Mouse (Mus musculus) G1E (cell line): ENCODE data around the gene Mycbpap.

ENCODE experiments used
- CTCF ChIP-seq: IDR thresholded peaks from 2 replicates; pipeline ENCODE4 v1.5.1; 2012; ENCODE audit warnings: low read depth, low read length, inconsistent platforms, mixed read lengths
- GATA1 ChIP-seq: IDR thresholded peaks from 2 replicates; pipeline ENCODE4 v1.6.1; 2012; ENCODE audit warnings: borderline replicate concordance, low read length, inconsistent platforms, mixed read lengths
- GATA2 ChIP-seq: IDR thresholded peaks from 2 replicates; pipeline ENCODE4 v1.6.1; 2012; ENCODE audit warnings: low read depth, low read length, inconsistent platforms, borderline replicate concordance
- TAL1 ChIP-seq: conservative IDR thresholded peaks from 2 replicates; pipeline ENCODE4 v1.6.1; 2012; ENCODE audit warnings: low read depth, low read length, inconsistent platforms, mixed read lengths

- no peak for TF ChIP-seq CTCF
- TF ChIP-seq GATA1, result no peak
- no peak for TF ChIP-seq TAL1
- TF ChIP-seq GATA2, result no peak
Observed at GRCm38 (mm10) chr11:94470391-94470790, 51.2 kb downstream of the Mycbpap start.
